Mouse (Mus musculus) heart, postnatal 0 days (tissue): Measurements from ENCODE around the gene Sema3d.

Experiments
- CTCF ChIP-seq: IDR thresholded peaks from 2 replicates; pipeline ENCODE4 v1.5.1; 2016; ENCODE audit warnings: antibody characterized with exemption, control low read depth, low read depth
- EP300 ChIP-seq: IDR thresholded peaks from 2 replicates; pipeline ENCODE4 v1.6.1; 2016; ENCODE audit warnings: antibody characterized with exemption, low read depth

DNA sequence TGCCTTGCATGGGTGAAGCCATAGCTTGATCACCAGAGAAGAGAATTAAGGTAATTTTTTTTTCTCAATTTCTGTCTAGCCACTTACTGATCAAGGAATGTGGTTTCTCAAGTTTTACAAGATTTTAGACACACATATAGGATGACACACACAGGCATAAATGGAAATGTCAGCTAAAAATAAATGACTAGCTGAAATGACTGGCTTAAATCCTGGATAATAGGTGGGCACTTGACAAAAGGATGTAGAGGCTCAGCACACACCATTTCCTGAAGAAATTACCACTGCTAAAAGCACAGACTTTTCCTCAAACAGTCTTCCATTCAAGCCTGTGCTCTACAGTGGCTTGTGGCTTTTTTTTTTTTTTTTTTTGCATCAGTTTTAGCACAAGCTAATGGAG lies 21.0 kb downstream of the Sema3d start:
- no peak for TF ChIP-seq CTCF
- no peak for TF ChIP-seq EP300
